Mouse (Mus musculus) adrenal gland, adult 2 months (tissue): Measurements from ENCODE around the gene Dclre1a. TPM values are rescaled to one million over a fixed set of nuclear protein-coding genes. Genes with fewer than 3 reads are reported as not detected.

ENCODE experiments used
- polyA plus RNA-seq: library from polyadenylated mRNA; depleted of rRNA; stranded (reverse); fragments of >200 nt; gene quantifications from 2 replicates; pipeline ENCODE4 v1.2.3, GENCODE M21; 2012; rRNA removed
- total RNA-seq, 2 experiments: library from RNA; stranded (reverse); gene quantifications; 2 replicates each; pipeline ENCODE4 v1.2.3; 2021

Gene Dclre1a
- total and polyA plus RNA-seq, 3 experiments: 2.4 to 8.9 (median 8.0) TPM

Other genes starting within 250 kb of the Dclre1a start
- gene Nrap, start 158.2 kb downstream of the Dclre1a start, total RNA-seq: not detected
- gene Nrap, start 158.2 kb downstream of the Dclre1a start, polyA plus RNA-seq: 0.02 TPM in 1 of 2 replicates, not detected in the other
- gene Casp7, start 151.1 kb downstream of the Dclre1a start, total RNA-seq: 1 to 10 TPM; 7.3 to 7.9 TPM
- gene Casp7, start 151.1 kb downstream of the Dclre1a start, polyA plus RNA-seq: 3.8 and 4.2 TPM in 2 replicates
- under 1 TPM; 0.24 to 0.37 TPM for gene Plekhs1, start 86.6 kb downstream of the Dclre1a start, total RNA-seq
- gene Plekhs1, start 86.6 kb downstream of the Dclre1a start, polyA plus RNA-seq: 0.10 TPM in 1 of 2 replicates, not detected in the other
- gene Nhlrc2, start within 50 bp of the Dclre1a start, total RNA-seq: 10 to 100 TPM; 15.9 to 16.0 TPM
- 3.3 and 3.8 TPM in 2 replicates for gene Nhlrc2, start within 50 bp of the Dclre1a start, polyA plus RNA-seq
- gene Adrb1, start 174.0 kb upstream of the Dclre1a start, total RNA-seq: 1 to 10 TPM; 2.1 to 7.5 TPM
- 9.5 and 13.9 TPM in 2 replicates for gene Adrb1, start 174.0 kb upstream of the Dclre1a start, polyA plus RNA-seq